In genomic region chr8:8532907-8533306, GRCm38 (mm10) we compare ENCODE assay signal across 21 mouse cellular contexts.
A peak's percentile ranks its signal among the peaks of the same experiment; 100 is the strongest.
DNase-seq lines count a peak whose midpoint lies in the region; ATAC-seq lines count a peak whose summit lies in the region.
"Had no signal": no experiment of that assay in that cellular context is flagged by ENCODE, and none has a peak within 500 bp of the region (broad histone marks: within the 10 kb centered on the region; RNA-seq: fewer than 3 reads in every experiment).

No protein-coding gene starts in this region.

- ATAC-seq in activated CD4-positive, CD25-positive, alpha-beta regulatory T cell, adult 4 months, result no peak
- ATAC-seq: forebrain, embryonic 15.5 days; intestine, embryonic 16.5 days; midbrain, embryonic 16.5 days had no signal

- peak; percentile 64 for DNase-seq in Muller cell, postnatal 12 days (ENCODE audit: inconsistent ontology term)
- peak; percentile 35 for DNase-seq in adrenal gland, adult 8-10 months
- peak; percentile 16 for DNase-seq in fat pad, adult 2 months (ENCODE audit: extremely low read depth, low read depth, low spot score)
- DNase-seq in retina, postnatal 1 day, result peak; percentile 53
- DNase-seq in layer of hippocampus, adult 8-10 months (ENCODE audit: low spot score in 2 of 2), result no peak
- DNase-seq in spleen, postnatal 14 days (ENCODE audit: low spot score in 2 of 2), result no peak
- DNase-seq: cerebellum, adult 8-10 months; cerebellum, postnatal 25 days; gastrocnemius, postnatal 25 days; heart, adult 2 months; kidney, adult 8-10 months; layer of hippocampus, adult 9-11 months; lung, embryonic 14.5 days; lung, postnatal 14 days; right cerebral cortex, postnatal 14 days; thymus, adult 18-20 months; thymus, postnatal 25 days had no signal

Comparison
In these comparisons a context has a peak if more than half of its experiments do, and no peak if none do; other contexts are left out.
1. DNase-seq: peak in Muller cell, postnatal 12 days (single experiment), adrenal gland, adult 8-10 months (single experiment), fat pad, adult 2 months (single experiment) and retina, postnatal 1 day (single experiment); none in layer of hippocampus, adult 8-10 months (0 of 2) and spleen, postnatal 14 days (0 of 2).